Mouse (Mus musculus) heart, embryonic 16.5 days (tissue): Measurements from ENCODE around the gene Mipol1. TPM values are rescaled to one million over a fixed set of nuclear protein-coding genes. Genes with fewer than 3 reads are reported as not detected.

Source experiments
- ATAC-seq: fragments of 200-750 bp; cut with Nextera tagmentation; replicated peaks from 2 replicates; pipeline ENCODE4 v1.8.0; 2017; ENCODE audit warnings: moderate number of reproducible peaks; ENCODE audit not compliant: insufficient read depth, low FRiP score; ENCODE audit errors: extremely low read depth
- H3K27ac ChIP-seq: fragments of 300-500 bp; sonication (generic); 2 replicates; pipeline ENCODE4 v1.5.1; 2014; ENCODE audit warnings: mild to moderate bottlenecking, low read length, control low read depth, moderate library complexity
- H3K27me3 ChIP-seq: fragments of 300-500 bp; sonication (generic); 2 replicates; pipeline ENCODE4 v1.6.1; 2014; ENCODE audit warnings: low read length, mixed read lengths; ENCODE audit not compliant: control insufficient read depth, insufficient read depth
- H3K36me3 ChIP-seq: fragments of 300-500 bp; sonication (generic); 2 replicates; pipeline ENCODE4 v1.6.1; 2014; ENCODE audit not compliant: control insufficient read depth, insufficient read depth
- H3K4me1 ChIP-seq: fragments of 300-500 bp; sonication (generic); 2 replicates; pipeline ENCODE4 v1.6.1; 2014; ENCODE audit warnings: low read length, mixed read lengths; ENCODE audit not compliant: control insufficient read depth, insufficient read depth
- H3K4me2 ChIP-seq: fragments of 300-500 bp; sonication (generic); 2 replicates; pipeline ENCODE4 v1.6.1; 2014; ENCODE audit warnings: low read depth, mild to moderate bottlenecking, control low read depth, low read length
- H3K4me3 ChIP-seq: fragments of 300-500 bp; sonication (generic); 2 replicates; pipeline ENCODE4 v1.5.1; 2014; ENCODE audit warnings: mild to moderate bottlenecking, control low read depth, low read length
- H3K9ac ChIP-seq: fragments of 300-500 bp; sonication (generic); 2 replicates; pipeline ENCODE4 v1.6.1; 2014; ENCODE audit warnings: low read length, control low read depth
- H3K9me3 ChIP-seq: fragments of 300-500 bp; sonication (generic); replicated peaks from 2 replicates; pipeline ENCODE4 v1.6.1; 2016; ENCODE audit warnings: low read length; ENCODE audit not compliant: control insufficient read depth
- WGBS: fragments of 180-500 bp; shearing (Covaris S2); extraction: QIAGEN DNeasy Blood & Tissue Kit; methylation state at CpG from one replicate; pipeline ENCODE4 v1.1.7; 2014; 5-methylcytosine and 5-hydroxymethylcytosine counted together
- polyA plus RNA-seq: library from polyadenylated mRNA; unstranded; fragments of >200 nt; fragmentation: Nextera tagmentation; extraction: Ambion mirVana; gene quantifications from 2 replicates; pipeline ENCODE4 v1.2.1, GENCODE M21; 2015

The Mipol1 gene
- polyA plus RNA-seq, result 8.0 TPM in 2 replicates

DNA sequence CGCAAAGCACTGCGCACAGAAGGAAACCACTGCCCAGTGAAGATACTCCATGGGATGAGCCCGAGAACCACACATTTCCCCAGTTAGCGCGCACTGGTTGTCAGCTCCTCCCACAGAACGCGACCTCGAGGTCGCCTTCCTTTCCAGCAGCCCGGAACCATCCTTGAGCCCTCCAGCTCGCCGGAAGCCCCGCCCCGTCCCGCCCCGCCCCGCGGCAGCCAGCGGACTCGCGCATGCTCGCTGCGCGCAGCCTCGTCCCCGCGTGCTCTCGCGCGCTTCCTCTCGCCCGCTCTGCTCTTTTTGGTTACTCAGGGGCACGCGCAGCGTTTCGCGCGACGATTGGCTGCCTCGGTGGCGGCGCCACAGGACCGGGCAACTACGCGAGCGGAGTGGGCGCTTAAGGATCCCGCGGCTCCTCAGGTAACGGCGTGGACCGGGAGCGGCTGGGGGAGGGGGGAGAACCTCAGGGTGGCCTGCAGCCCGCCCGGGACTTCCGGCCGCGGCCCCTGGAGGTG lies at the start of gene Mipol1, which contains the start of gene Prps1l3:
Gene Mipol1, plus strand, starts transcription at position 236 of the 515 bp plus-strand sequence.
Gene Prps1l3, plus strand, starts transcription at position 221 of the 515 bp plus-strand sequence.
- peak; percentile 98 for ATAC-seq
- Histone ChIP-seq H3K4me1 (peaks cover 8% of the 10 kb centered on the region), H3K27ac (peak within 1 kb of the TSS; percentile 86), H3K9me3 (no peaks in the 10 kb centered on the region), H3K27me3 (no peaks in the 10 kb centered on the region), H3K4me2 (peak within 1 kb of the TSS; percentile 60), H3K4me3 (peak within 1 kb of the TSS; percentile 65), H3K36me3 (no peaks in the 10 kb centered on the region), H3K9ac (peak within 1 kb of the TSS; percentile 87)
- under 1% methylated on average over 58 of the region's 58 CpGs for WGBS

DNA sequence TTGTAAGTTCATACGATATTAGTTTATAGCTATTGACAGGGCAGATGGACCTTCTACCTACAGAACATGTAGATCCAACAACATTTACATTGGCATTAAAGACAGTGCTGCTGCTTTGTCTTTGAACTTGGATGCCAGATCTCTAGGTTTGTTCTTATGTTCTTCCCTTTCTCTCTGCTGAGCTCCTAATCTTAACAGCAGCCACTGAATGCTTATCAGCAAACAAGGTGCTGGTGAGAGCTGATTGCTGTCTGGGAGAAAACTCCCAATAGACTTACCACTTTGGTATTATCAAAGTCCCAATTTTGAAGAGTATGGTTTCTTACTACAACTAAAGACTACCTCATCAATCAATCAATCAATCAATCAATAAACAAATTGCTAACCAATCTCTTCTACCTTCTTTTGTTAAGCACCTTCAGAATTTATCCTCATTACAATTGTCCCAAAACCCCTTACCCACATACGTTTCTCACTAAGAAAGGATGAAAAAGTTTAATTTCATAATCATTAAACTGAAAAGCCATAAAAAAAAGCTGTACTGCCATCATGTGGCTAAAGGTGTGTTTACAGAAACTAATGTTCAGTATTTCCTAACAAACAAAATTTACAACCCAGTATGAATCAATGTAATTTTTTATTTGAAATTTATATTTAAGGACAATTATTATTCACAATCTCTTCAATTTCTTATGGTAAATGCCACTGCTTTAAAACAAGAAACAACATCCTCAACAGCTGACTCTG lies 45.7 kb upstream of the Mipol1 start:
- no peak for ATAC-seq
- 53% methylated on average over 2 of the region's 2 CpGs for WGBS
- H3K27ac ChIP-seq, result no peak overlapping the region
- no peak overlapping the region for H3K4me3 ChIP-seq
- no peak overlapping the region for H3K4me2 ChIP-seq
- H3K27me3 ChIP-seq, result no peaks in the 10 kb centered on the region
- H3K36me3 ChIP-seq, result no peaks in the 10 kb centered on the region
- peaks cover 4% of the 10 kb centered on the region; the same call in 1 of the 2 replicates for H3K4me1 ChIP-seq
- no peak overlapping the region for H3K9ac ChIP-seq
- H3K9me3 ChIP-seq, result no peaks in the 10 kb centered on the region

DNA sequence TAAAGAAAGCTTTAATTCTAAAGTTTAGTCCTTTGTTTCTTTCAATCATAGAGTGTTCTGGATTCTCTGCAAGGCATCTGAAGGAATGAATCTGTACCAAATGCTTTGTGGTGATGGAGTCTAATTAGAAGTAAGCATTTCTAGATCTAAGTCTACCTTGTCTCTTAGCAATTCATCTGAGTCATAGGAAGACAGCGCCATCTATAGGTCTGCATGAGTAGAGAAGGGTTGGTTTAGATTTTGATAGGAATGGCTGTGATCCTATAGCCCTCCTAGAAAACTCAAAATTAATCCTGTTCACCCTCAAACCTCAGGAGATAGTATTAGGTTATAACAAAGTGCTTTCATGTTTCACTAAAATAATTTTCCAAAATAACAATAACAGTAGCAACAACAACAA lies 44.8 kb upstream of the Mipol1 start:
- no peak overlapping the region for H3K4me2 ChIP-seq
- H3K4me1 ChIP-seq, result no peaks in the 10 kb centered on the region
- no peak overlapping the region for H3K27ac ChIP-seq
- no peak for ATAC-seq
- WGBS, result 0% methylated on average over 1 of the region's 1 CpGs
- no peak overlapping the region for H3K4me3 ChIP-seq
- no peaks in the 10 kb centered on the region for H3K9me3 ChIP-seq
- no peak overlapping the region for H3K9ac ChIP-seq
- H3K27me3 ChIP-seq, result no peaks in the 10 kb centered on the region
- H3K36me3 ChIP-seq, result no peaks in the 10 kb centered on the region

DNA sequence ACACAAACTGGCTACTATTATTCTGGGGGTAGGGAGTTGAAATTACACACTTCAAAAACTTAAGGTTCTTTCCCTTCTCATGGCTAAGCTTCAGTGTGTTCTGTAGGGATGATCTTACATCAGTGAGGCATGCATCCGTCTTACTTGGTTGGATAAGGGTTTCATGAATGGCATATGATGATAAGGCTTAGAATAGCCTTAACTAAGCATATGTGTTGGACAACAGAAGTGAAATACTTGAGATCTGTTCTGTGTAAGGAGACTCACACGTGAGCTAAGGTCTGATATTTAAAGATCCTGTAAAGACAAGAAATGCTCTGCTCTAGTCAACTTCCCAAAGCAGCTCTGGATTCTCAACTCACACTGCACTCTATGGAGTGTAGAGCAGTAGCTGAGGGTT lies 44.1 kb upstream of the Mipol1 start:
- WGBS, result 52% methylated on average over 2 of the region's 2 CpGs
- H3K36me3 ChIP-seq, result no peaks in the 10 kb centered on the region
- no peaks in the 10 kb centered on the region for H3K27me3 ChIP-seq
- H3K9ac ChIP-seq, result no peak overlapping the region
- no peak overlapping the region for H3K4me3 ChIP-seq
- H3K4me2 ChIP-seq, result no peak overlapping the region
- H3K27ac ChIP-seq, result no peak overlapping the region
- no peak for ATAC-seq
- no peaks in the 10 kb centered on the region for H3K9me3 ChIP-seq
- no peaks in the 10 kb centered on the region for H3K4me1 ChIP-seq

DNA sequence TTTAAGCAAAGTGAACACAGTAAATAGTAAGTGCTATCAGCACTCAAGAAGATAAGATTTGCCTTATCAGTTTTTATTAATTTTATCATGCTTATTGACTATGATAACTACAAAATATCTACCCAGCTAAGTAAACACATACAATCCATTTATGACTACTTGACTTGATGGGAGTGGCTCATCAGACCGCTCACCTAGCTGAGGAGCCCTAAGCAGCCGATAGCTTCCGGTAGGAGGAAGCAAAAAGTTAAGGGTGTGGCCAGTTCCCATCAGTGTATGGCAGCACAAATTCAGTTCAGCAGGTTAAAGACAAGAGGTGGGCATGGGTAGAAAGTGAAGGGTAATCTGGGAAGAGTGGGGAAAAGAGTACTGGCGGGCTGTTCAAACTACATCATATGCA lies 43.2 kb upstream of the Mipol1 start:
- ATAC-seq, result no peak
- Histone ChIP-seq H3K4me2 (no peak overlapping the region), H3K27me3 (no peaks in the 10 kb centered on the region), H3K36me3 (no peaks in the 10 kb centered on the region), H3K27ac (no peak overlapping the region), H3K9ac (no peak overlapping the region), H3K4me3 (no peak overlapping the region), H3K4me1 (no peaks in the 10 kb centered on the region), H3K9me3 (no peaks in the 10 kb centered on the region)
- 87% methylated on average over 4 of the region's 4 CpGs for WGBS

DNA sequence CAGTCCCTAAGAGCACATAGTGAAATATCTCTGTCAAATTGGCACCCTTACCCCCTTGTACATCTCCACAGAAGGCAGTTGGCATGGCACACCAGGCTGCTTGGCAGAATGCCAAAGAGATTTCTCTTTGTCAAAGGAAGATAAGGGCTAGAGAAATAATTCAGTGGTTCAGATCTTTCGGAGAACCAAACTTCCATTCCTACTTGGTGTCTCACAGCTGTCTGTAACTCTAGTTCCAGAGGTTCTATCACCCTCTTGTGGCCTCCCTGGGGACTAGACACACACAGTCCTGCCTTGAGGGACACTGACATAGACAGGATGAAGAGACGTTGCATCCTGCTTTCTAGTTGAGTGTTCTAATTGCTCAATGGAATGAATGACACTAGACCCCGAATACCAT lies 35.6 kb upstream of the Mipol1 start:
- Histone ChIP-seq H3K4me2 (no peak overlapping the region), H3K9me3 (no peaks in the 10 kb centered on the region), H3K9ac (no peak overlapping the region), H3K4me3 (no peak overlapping the region), H3K36me3 (no peaks in the 10 kb centered on the region), H3K27ac (no peak overlapping the region), H3K27me3 (peaks cover 4% of the 10 kb centered on the region; the same call in 1 of the 2 replicates), H3K4me1 (no peaks in the 10 kb centered on the region)
- 15% methylated on average over 3 of the region's 3 CpGs for WGBS
- ATAC-seq, result 0 out of 2 replicates have a peak, but pooled peaks have one; percentile 41

DNA sequence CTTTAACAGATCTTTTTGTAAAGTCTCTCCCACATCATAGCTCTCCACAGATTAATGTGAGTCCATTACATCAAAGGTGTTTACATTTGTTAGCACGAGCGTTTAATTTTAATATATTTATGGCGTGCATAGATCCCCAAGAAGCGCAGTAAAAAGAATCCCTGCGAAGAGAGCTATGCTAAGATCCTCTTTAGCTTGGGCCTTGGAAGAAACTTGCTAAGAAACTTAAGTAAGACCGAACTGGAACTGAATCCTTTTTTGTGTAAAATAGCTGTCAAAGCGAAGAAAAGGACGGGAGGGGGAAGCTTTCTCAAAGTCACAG lies 34.0 kb upstream of the Mipol1 start:
- Histone ChIP-seq H3K4me2 (peak overlapping the region; percentile 90), H3K27me3 (peaks cover 4% of the 10 kb centered on the region; the same call in 1 of the 2 replicates), H3K4me1 (no peaks in the 10 kb centered on the region), H3K4me3 (peak overlapping the region; percentile 56), H3K36me3 (no peaks in the 10 kb centered on the region), H3K9me3 (no peaks in the 10 kb centered on the region), H3K27ac (no peak overlapping the region), H3K9ac (peak overlapping the region; percentile 67)
- 24% methylated on average over 8 of the region's 8 CpGs for WGBS
- no peak for ATAC-seq

DNA sequence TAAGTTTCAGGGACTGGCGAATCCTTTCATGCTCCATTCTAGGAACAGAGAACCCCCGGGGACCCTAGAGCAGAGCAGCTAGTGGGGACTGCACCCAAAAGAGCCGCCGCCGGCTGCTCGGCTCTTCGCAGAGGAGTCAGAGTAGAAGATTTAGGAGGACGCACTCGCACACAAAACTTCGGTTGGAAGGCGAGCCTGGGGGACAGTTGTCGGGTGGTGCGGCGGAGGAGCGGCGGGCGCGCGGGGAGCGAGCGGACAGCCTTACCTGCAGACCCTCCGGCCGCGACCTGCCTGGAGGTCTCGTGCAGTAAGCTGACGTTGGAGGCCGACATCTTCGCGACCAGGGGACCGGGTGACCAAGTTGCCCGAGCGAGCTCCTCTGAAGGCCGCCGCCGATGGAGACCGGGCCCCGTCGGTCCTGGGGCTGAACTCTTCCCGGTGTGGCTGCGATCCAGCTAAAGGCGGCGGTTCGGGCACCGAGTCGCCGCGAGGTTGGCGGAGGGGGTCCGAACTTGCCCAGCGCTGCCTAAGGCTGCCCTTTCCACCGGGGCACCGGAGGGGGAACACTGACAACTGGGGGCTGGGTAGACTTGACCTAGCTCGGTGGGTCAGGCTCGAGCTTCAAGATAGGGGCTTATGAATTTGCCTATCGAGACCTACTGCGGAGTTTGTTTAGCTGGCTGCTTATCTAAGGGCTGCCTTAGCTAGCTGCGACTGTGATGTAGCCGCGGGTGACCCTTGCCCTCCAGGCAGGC lies 33.4 kb upstream of the Mipol1 start:
- H3K4me3 ChIP-seq, result peak overlapping the region; percentile 56
- H3K27me3 ChIP-seq, result peaks cover 4% of the 10 kb centered on the region; the same call in 1 of the 2 replicates
- peak overlapping the region; percentile 90 for H3K4me2 ChIP-seq
- 2% methylated on average over 59 of the region's 59 CpGs for WGBS
- no peak overlapping the region for H3K27ac ChIP-seq
- peak overlapping the region; percentile 67 for H3K9ac ChIP-seq
- ATAC-seq, result peak; percentile 14
- H3K9me3 ChIP-seq, result no peaks in the 10 kb centered on the region
- H3K36me3 ChIP-seq, result no peaks in the 10 kb centered on the region
- H3K4me1 ChIP-seq, result no peaks in the 10 kb centered on the region
